Mouse (Mus musculus): ENCODE measurements around the gene Dap. TPM values are rescaled to one million over a fixed set of nuclear protein-coding genes. Genes with fewer than 3 reads are reported as not detected.
A peak's percentile ranks its signal among the peaks of the same experiment; 100 is the strongest.

Dap gene
- total RNA-seq (2021), result 10 to 100 TPM in 1 of 2 experiments, 1 to 10 TPM in 1; 9.3 to 11.5 TPM

DNA sequence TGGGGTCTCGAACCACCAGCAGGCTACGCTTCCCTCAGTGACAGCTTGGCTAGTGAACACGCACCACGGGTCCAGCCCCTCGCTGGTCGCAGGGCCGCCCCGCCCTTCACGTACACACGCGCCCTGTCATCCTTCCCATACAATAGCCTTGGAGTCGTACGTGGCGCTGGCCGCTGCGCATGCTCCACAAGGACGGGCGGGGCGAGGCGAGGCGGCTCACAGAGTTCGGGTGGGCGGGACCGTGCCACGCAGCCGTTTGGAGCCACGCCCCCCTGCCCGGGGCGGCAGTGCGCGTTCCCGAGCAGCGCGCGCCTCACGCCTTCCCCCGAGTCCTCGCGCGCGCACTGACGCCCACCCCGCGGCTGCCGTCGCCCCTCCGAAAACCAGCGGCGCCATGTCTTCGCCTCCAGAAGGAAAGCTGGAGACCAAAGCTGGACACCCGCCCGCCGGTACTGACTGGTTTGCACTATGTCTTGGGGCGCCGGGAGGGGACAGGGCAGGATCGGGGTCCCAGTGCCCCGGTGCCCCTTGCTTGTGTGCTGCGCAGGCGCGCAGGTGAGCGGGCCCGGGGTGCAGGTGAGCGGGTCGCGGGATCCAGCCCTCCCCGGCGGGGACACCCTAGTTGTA is at the start of gene Dap:
Gene Dap, plus strand, starts transcription at position 180 of the 627 bp plus-strand sequence.
- intact Hi-C loops (cut with DNase I), result no loop called here
- DNase-seq, result peak; percentile 99

DNA sequence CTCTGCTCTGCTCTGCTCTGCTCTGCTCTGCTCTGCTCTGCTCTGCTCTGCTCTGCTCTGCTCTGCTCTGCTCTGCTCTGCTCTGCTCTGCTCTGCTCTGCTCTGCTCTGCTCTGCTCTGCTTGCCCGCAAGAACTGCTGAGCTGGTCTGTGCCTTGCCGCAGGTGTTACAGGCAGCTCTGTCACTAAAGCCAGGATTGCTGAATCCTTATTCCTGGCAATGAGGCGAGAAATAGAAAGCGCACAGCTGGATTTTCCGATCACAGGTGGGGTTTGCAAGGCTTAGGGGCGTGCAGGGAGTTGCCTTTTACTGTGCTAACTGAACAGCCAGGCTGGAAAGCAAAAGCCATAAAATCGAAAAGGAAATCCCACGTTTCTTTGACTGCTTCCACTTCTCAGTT is 47.5 kb upstream of the Dap start:
- no peak for DNase-seq
- intact Hi-C loops (cut with DNase I), result no loop called here

DNA sequence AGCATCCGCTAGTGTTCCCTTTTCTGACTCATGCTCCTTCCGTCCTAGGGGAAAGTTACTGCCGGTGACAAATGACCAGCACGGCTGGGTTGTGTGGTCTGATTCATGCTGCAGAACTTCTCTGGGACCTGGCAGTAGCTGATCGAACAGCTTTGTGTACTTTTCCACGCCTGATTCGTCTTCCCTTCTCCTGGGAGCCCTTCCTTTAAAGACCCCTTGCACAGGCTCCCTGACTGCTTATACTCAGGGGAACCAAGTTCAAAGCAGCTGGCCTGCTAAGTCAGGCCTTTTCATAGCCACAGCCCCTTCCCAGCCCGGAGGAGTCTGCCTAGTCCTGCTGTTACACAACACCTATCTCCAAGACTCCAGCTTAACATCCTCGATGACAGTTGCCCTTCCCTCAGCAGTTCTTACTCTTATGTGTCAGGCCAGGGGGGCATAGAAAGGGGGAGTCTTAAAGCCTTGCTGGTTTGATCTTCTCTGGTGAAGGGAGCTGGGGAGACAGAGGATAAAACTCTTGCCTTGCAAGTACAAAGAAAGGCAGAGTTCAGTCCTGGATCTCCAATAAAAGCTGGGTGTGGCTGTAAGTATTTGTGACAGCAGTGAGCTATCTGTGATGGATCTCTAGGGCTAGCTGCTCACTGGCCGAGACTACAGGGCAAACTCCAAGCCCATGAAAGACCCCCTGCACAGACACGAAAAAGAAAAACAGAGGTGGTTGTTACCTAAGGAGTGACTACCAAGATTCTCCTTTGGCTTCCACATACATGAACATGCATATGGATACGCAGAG is 39.3 kb upstream of the Dap start:
- no peak for DNase-seq
- intact Hi-C loops (cut with DNase I), result no loop called here

DNA sequence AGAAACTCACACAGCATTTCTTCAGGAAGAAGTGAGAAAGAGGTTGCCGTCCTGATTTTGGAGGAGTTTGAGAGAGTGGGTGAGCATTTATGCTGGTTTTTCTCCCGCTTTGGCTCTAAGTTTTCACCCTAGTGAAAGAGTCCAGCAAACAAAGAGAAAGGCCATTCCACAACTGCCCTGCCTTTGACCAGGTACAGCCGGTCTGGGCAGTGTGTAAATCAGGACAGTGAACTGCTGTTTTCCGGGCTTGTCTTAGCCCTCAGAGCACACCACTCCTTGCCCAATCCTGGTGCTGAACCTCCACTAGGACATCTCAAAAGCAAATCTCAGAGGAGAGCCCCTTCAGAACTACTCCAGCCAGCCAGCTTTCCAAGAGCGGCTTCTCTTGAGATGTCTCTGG is 38.6 kb upstream of the Dap start:
- intact Hi-C loops (cut with DNase I), result no loop called here
- DNase-seq, result no peak

DNA sequence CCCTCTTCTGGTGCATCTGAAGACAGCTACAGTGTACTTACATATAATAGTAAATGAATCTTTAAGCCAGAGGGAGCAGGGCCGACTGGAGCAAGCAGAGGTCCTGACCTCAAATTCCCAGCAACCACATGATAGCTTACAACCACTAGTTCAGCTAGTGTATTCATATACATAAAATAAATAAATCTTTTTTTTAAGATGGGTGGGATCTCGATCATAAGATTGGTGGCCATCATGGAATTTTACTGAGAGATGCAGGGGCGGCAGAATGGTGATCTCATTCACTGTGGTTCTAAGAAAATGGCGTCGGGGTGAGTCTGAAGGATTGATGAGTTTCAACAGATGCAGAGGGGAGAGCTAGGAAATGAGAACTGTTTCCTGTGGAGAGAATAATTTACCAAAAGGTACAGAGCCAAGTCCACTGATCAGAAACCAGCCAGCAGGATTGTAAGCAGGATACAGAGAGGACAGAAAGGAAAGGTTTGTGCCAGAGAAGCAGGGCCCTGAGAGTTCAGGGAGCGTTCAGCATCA is 37.7 kb upstream of the Dap start:
- no peak for DNase-seq
- intact Hi-C loops (cut with DNase I), result no loop called here

DNA sequence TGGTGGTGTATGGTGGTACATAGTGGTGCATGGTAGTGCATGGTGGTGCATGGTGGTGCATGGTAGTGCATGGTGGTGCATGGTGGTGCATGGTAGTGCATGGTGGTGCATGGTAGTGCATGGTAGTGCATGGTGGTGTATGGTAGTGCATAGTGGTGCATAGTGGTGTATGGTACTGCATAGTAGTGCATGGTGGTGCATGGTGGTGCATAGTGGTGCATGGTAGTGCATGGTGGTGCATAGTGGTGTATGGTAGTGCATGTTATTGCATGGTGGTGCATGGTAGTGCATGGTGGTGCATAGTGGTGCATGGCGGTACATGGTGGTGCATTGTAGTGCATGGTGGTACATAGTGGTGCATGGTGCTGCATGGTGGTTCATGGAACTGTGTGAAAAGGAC is 31.6 kb upstream of the Dap start:
- DNase-seq, result no peak
- intact Hi-C loops (cut with DNase I), result no loop called here

DNA sequence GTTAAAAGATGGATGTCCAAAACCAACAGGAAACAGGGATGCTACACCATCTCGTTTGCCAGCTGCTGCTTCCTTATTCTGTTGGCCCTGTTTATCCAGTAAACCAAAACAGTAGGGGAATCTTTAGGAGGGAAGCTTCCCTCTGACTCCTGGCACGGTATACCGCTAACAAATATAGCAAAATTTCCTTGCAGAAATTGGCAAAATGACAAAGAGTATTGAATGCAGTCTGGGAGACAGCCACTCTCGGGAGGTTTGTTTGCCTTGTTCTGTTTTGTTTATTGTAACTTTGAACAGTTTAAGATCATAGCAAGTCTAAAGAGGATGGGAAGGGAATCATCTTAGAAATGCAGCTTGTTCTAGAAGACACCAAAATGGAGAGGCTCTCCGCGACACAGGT is 28.3 kb upstream of the Dap start:
- intact Hi-C loops (cut with DNase I), result no loop called here

DNA sequence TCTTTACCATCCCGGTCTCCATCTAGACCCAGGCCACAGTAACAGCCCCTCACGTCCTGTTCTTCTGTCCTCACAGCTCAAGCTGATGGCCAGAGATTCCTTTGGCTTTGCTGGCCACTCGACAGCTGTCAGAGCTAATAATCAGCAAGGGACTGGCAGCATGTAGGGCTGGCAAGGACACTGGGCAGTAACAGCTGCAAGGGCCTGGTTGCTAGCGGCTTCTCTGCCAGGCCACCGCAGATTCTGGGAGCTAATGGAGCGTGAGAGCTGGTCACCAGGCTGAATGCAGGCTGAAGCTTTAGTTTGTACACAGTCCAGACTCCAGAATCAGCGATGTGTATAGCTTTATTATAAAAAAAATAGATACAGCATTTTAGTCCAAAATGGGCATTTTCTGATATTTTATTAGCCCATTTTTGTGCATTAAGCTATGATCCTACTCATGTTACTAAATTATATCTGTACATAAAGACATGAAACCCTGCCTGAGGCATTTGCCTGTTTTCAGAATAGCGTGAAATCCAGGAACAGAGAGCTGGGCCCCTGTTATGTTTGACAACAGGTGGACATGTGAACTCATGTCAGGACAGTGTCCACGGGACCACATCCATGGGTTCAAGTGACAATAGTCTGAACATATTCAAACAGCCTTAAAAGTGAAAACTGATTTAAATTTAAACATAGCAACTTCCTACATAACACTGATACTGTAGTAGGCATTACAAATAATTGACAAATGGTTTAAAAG is 16.6 kb upstream of the Dap start:
- peak; percentile 88 for DNase-seq
- intact Hi-C loops (cut with DNase I), result no loop called here

More for the DNA sequence above, 28.3 kb upstream of the Dap start:
- DNase-seq, result no peak

DNA sequence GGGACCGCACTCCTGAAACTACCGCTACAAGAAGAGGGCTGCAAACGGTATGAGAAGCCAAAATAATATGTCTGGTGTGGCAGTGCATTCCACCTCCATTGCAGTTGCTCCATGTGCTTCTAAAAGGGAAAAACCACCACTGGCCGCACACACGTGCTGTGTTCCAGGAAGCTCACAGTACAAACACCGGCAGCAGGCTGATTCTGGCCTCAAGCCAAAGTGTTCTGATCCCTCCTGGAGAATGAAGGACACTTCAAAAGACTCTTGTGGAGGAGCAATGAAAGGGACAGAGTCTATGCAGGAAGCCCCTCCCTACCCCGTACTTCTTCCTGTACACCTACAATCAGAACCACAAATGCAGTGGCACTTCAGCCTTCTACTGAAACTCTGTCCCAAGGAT is 12.2 kb upstream of the Dap start:
- peak; percentile 40 for DNase-seq
- intact Hi-C loops (cut with DNase I), result no loop called here

DNA sequence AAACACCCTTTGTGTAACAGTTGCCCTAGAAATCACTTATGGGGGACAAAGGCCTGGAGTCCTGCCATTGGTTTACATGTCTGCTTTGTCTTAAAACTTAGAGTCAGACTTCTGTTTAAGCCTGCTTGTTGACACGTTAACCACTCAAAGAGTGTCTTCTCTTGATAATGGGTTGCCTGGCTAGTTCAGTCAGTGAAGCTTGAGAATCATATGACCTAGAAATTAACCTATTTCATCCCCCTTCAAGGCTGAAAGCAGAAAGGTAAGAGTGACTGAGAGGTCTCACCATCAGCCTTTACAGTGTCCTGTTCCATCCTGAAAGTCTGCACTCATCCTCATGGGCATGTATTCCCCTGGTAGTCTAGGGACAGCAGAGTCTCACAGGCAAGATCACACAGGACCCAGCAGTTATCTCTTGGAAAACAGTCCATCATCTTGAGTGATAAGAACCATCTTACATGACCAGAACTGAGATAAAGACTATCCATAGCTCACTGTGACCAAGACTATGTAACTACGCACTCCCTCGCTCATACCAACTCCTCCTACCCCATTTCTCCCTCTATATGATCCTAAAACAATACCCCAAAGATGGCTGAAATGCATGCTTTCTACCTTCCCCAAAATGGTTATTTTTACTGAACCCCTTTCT is 10.4 kb upstream of the Dap start:
- no peak for DNase-seq

DNA sequence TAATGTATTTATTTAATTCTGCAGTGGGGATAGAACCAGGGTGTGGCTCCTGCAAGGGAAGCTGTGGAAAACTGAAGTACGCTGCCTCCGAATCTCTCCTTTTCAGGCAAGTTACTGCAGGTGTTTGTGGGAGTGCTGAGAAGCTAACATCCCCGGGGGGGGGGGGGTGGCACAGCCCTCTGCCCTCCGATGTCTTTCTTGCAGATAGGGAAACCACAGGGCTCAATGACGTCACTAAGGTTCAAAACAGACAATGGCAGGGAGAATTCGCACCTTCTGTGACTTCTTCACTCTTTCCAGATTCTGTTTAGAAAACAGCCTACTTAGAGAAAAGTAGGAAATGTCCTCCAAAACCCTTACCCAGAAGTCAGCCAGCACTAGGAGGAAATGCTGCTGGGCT is 1.9 kb upstream of the Dap start:
- intact Hi-C loops (cut with DNase I), result no loop called here
- DNase-seq, result no peak

More for the DNA sequence above, 10.4 kb upstream of the Dap start:
- intact Hi-C loops (cut with DNase I), result no loop called here

DNA sequence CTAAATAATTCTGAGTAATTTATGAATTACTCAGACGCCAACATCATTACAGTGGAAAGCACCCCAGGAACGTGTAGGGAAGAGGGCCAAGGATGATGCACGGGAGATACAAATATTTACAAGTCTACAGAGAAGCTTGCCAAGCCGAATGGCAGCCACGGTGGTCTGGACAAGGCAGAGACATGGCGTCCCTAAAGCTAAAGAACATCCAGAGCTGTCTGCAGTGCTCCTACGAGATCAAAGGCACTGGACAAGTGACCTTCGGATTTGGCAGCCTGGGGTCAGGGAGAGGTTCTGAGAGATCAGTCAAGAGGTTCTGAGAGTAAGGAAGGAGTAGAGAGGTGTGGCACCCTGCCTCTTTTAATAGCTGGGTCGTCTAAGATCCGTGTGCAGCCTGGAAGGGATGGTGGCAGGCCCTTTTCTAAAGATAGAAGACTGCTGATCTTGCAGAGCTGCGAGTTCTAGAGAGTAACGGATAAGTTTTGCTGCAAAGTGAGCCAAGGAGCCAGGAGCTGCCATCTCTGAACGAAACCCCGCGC is 449 bp upstream of the Dap start:
- intact Hi-C loops (cut with DNase I), result no loop called here

DNA sequence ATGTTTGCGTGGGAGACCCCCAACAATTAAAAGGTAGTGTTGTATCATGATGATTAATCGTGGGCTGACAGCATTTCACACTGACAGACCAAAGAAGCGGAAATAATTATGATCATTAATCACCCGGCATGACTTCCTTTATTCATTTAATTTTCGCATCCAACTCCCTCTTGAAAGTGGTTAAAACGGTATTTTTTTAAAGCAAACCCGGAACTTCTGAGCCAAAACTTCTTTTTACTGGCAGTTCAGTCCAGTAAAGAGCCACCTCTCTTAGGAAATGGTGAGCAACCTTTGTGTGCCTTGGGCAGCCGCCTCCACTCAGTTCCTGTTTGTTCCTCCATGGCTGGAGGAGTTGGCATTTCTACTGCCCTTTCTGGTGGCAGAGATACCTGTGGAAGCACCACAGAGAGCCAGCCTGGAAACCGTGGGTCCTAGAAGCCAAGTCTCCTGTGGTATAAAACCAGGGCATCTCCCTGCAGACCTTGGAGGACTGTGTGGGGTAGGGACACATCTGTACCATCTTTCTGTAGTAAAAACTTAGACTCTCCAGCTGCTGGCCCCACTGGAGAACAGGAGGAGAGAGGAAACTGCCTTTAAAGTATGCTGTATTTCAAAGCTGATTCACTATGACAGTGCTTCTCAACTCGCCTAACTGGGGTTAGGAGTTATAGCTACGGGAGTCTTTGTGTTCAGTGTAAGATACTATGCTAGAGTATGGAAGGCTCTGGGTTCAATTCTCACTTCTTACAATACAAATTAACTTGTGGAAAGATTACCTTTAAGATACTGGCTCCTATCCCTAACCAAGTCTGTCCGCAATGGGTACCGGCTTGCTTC is 910 bp downstream of the Dap start:
- DNase-seq, result no peak
- intact Hi-C loops (cut with DNase I), result no loop called here

More for the DNA sequence above, 449 bp upstream of the Dap start:
- DNase-seq, result no peak

DNA sequence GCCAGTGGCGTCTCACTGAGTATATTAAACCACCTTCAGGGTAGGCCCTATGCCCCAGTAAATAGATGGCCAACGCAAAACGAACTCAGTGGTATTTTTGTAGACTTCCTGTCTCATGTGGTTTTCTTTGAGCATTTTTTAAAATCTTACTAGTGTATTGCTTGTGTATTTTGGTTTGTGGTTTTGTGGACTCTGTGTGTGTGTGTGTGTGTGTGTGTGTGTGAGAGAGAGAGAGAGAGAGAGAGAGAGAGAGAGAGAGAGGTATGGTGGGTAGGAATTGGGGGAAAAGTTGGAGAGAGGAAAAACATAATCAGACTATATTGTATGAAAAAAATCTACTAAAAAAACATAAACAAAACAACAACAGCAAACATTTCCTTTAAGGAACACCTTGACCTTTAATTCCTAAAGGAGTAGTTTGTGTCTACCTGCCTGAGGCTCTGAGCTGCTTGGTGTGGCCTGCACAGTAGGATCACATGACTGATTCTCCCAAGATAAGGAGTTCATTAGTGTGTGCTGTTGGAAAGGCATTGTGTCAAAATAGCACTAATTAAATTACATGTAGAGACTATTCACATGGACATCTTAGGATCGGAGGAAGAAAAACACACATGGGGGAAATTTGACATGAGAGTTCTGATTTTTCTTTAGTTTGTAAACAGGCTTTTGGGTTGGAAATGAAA is 1.7 kb downstream of the Dap start:
- intact Hi-C loops (cut with DNase I), result no loop called here
- DNase-seq, result no peak

DNA sequence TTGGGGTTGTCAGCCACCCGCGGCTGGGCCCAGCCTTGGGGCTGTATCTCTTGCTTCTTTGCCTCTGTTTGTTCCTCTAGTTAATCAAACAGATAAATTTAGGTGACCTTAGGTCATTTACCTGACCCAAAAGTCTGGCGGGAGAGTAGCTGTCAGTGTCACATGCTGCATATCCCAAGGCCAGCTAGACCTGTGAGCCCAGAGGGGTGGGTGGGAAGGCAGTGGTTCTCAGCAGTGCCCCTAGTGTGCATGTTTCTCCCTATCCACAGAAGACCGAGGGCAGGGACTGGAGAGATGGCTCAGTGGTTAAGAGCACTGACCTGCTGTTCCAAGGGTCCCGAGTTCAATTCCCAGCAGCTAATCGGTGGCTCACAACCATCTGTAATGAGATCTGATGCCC is 2.4 kb downstream of the Dap start:
- no peak for DNase-seq
- intact Hi-C loops (cut with DNase I), result no loop called here

DNA sequence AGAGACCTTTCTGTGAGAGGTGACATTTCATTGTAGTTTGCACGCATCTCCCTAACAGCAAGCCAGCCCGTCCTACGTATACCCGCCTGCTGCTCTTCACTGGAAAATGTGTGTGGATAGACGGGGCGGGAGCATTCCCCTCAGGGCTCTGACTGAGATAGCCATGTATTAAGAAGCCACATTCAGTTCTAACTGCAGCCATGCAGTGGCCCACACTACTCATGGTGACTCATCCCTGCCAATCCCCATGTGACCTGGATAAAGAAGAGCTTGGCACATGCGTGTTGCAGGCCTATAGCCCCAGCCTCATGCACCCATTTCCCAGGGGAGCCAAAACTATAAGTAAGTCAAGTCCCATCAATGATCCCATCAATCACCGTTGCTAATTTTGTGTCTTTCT is 3.7 kb downstream of the Dap start:
- DNase-seq, result no peak
- intact Hi-C loops (cut with DNase I), result no loop called here

DNA sequence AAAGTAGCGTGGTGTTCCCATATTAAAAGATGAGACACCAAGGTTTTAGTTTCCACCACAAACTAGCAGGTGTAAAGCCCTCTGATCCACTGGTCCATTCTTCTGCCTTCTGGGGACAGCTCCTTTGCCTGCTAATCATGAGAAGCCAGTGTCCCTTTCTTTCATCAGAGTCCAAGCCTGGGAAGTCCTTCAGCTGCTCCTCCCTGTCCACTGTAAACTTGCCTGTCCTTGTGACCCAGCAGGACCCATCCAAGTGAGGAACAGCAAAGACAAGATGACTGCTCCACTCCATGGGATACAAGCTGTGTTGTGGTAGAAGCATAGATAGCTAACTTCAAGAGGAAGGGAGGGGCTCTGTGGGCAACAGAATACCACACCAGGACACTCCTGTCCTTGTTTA is 8.9 kb downstream of the Dap start:
- intact Hi-C loops (cut with DNase I), result no loop called here
- DNase-seq, result no peak

DNA sequence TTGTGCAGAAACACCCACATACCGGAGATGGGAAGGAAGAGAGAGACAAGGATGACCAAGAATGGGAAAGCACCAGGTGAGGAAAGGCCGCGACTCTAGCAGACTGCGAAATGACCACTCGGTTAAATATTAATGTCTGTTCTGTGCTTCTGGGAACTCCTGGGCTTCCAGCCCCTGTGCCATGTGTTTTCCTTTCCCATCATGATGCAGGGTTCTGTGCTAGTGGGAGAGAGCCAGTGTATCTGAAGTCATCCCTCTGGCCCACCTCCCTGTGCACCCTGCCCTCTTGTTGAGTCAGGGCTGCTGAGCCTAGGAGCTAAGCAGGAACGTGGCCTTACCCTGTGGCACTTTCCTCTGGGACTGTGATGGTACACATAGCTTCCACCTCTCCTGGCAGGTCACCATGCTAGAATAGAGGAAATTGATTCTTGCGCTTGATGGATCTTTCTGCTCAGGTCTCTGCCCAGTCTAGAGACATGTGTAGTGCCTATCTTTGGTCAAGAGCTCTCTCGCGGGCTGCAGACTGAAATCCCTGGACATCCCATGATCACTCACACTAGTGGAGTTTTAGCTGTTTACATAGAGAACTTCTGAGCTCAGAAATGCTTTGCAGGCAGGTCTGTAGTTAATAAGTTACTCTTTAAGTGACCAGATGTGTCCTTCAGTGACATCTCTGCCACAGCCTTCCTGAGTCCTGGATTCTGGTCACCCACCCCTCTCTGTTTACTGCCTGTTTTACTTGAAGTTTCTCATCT is 11.9 kb downstream of the Dap start:
- intact Hi-C loops (cut with DNase I), result no loop called here
- no peak for DNase-seq

DNA sequence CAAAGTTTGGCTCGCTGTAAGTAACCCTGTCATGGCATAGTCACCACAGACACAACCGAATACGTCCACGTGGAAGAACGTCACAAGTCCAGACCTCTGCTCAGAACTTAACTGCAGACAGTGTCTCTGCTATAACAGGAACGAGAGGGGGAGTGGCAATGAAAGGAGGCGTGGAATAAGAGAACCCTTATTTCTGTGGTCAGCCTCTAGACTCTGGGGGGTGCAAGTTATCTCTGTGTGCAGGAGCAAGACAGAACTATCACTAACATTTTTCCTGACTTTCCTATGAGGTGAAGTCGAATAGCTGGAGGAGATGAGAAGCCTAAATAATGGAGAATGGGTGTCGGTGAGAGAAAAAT is 12.4 kb downstream of the Dap start:
- no peak for DNase-seq
- intact Hi-C loops (cut with DNase I), result no loop called here

Measured in left cerebral cortex, postnatal 4 days (tissue).